Comparison of ENCODE assay signal across 19 mouse cellular contexts in genomic region chr11:4536645-4537044, GRCm38 (mm10). TPM values are rescaled to one million over a fixed set of nuclear protein-coding genes. Genes with fewer than 3 reads are reported as not detected.
DNase-seq lines count a peak whose midpoint lies in the region; ATAC-seq and TF ChIP-seq lines count a peak whose summit lies in the region.
"Had no signal": no experiment of that assay in that cellular context is flagged by ENCODE, and none has a peak within 500 bp of the region (broad histone marks: within the 10 kb centered on the region; RNA-seq: fewer than 3 reads in every experiment).

No protein-coding gene starts in this region.

- no peak overlapping the region for H3K9ac ChIP-seq in intestine, embryonic 15.5 days
- H3K9ac ChIP-seq: embryonic facial prominence, embryonic 12.5 days; forebrain, embryonic 15.5 days had no signal

- no peak for TF ChIP-seq POLR2A in spleen, adult 2 months (IDR thresholded peaks at IDR 0.05; ENCODE audit: low read depth, low read length)

- H3K4me3 ChIP-seq in spleen, adult 2 months (ENCODE audit: extremely low read depth, insufficient read depth, insufficient read length) = no peak overlapping the region
- H3K4me3 ChIP-seq in macrophage (ENCODE audit: inconsistent target) = no peak overlapping the region
- H3K4me3 ChIP-seq in intestine, embryonic 15.5 days (replicated peaks) = no peak overlapping the region
- H3K4me3 ChIP-seq: embryonic facial prominence, embryonic 12.5 days; forebrain, embryonic 15.5 days; limb, embryonic 10.5 days; megakaryocyte, embryonic 14.5 days had no signal

- H3K27me3 ChIP-seq in spleen, adult 2 months (ENCODE audit: control insufficient read depth, insufficient read depth, low read length) = no peaks in the 10 kb centered on the region
- no peaks in the 10 kb centered on the region for H3K27me3 ChIP-seq in intestine, embryonic 15.5 days (replicated peaks)
- H3K27me3 ChIP-seq: CH12.LX; embryonic facial prominence, embryonic 12.5 days; forebrain, embryonic 15.5 days; megakaryocyte, embryonic 14.5 days had no signal

- H3K4me1 ChIP-seq in spleen, adult 2 months (ENCODE audit: control insufficient read depth, insufficient read depth, insufficient read length) = peaks cover 6% of the 10 kb centered on the region; the same call in 1 of the 2 replicates
- H3K4me1 ChIP-seq in intestine, embryonic 15.5 days (replicated peaks) = no peaks in the 10 kb centered on the region
- H3K4me1 ChIP-seq: embryonic facial prominence, embryonic 12.5 days; limb, embryonic 10.5 days had no signal

- H3K4me2 ChIP-seq in intestine, embryonic 15.5 days (replicated peaks) = no peak overlapping the region
- H3K4me2 ChIP-seq: embryonic facial prominence, embryonic 12.5 days; forebrain, embryonic 15.5 days had no signal

- ATAC-seq in intestine, embryonic 15.5 days = no peak
- ATAC-seq: forebrain, embryonic 15.5 days; midbrain, embryonic 16.5 days had no signal

- H3K36me3 ChIP-seq in spleen, adult 2 months (ENCODE audit: control insufficient read depth, insufficient read depth, low read length) = no peaks in the 10 kb centered on the region; the same call in none of the 2 replicates
- H3K36me3 ChIP-seq in macrophage (ENCODE audit: inconsistent target) = no peaks in the 10 kb centered on the region
- no peaks in the 10 kb centered on the region for H3K36me3 ChIP-seq in intestine, embryonic 15.5 days
- H3K36me3 ChIP-seq: embryonic facial prominence, embryonic 12.5 days; forebrain, embryonic 15.5 days; limb, embryonic 10.5 days had no signal

- H3K9me3 ChIP-seq in intestine, embryonic 15.5 days = no peaks in the 10 kb centered on the region
- H3K9me3 ChIP-seq: embryonic facial prominence, embryonic 12.5 days; forebrain, embryonic 15.5 days; limb, embryonic 10.5 days; megakaryocyte, embryonic 14.5 days had no signal

- TF ChIP-seq CTCF in spleen, adult 2 months (IDR thresholded peaks at IDR 0.05; ENCODE audit: extremely low read depth, insufficient read depth, insufficient read length, insufficient replicate concordance) = no peak

- WGBS in spleen, adult 2 months = 14% methylated on average over 1 of the region's 1 CpGs
- 0% methylated on average over 1 of the region's 1 CpGs for WGBS in macrophage (ENCODE audit: missing documents)
- 71% methylated on average over 1 of the region's 1 CpGs for WGBS in intestine, embryonic 15.5 days

- H3K79me2 ChIP-seq in macrophage (ENCODE audit: inconsistent target) = peaks cover 97% of the 10 kb centered on the region

- peak overlapping the region; percentile 37 for H3K27ac ChIP-seq in spleen, adult 2 months (ENCODE audit: insufficient read depth, low read length)
- H3K27ac ChIP-seq in macrophage = peak overlapping the region; percentile 83
- no peak overlapping the region for H3K27ac ChIP-seq in intestine, embryonic 15.5 days
- H3K27ac ChIP-seq: embryonic facial prominence, embryonic 12.5 days; forebrain, embryonic 15.5 days; limb, embryonic 10.5 days had no signal

- DNase-seq in spleen, adult 2 months (ENCODE audit: low read depth in 1 of 2, low spot score in 2 of 2) = peak in 1 of 2 experiments; percentile 42
- DNase-seq in spleen, postnatal 10 days (ENCODE audit: low spot score in 2 of 2) = no peak
- DNase-seq in T-cell, adult 2 months (ENCODE audit: low spot score) = peak; percentile 30
- no peak for DNase-seq in right cerebral cortex, postnatal 25 days
- DNase-seq in cerebellum, postnatal 4 days (ENCODE audit: low spot score in 2 of 2) = no peak
- DNase-seq: adrenal gland, adult 8-10 months; cerebellum, adult 11-12 months; heart, adult 11 months; heart, postnatal 4 days; kidney, adult 9 months; lung, adult 18-20 months had no signal

RNA-seq across cellular contexts. Expression of gene Mtmr3, which starts 58.0 kb away (rescaled TPM):
- polyA plus RNA-seq in spleen, adult 2 months (2012; rRNA removed) = 35.3 and 36.3 TPM in 2 replicates
- total RNA-seq in macrophage (2018; cell fraction: chromatin; rRNA removed) = 100 to 1,000 TPM in 17 of 26 experiments, 10 to 100 TPM in 9; 26.5 to 199 (median 152) TPM
- 10 to 100 TPM; 18.8 to 60.8 (median 54.1) TPM for total RNA-seq in macrophage (2018; cell fraction: cytosol; rRNA removed)
- 100 to 1,000 TPM in 14 of 26 experiments, 10 to 100 TPM in 12; 32.4 to 145 (median 108) TPM for total RNA-seq in macrophage (2018; cell fraction: nucleus; rRNA removed)
- polyA plus RNA-seq in macrophage (2018) = 29.0 to 45.2 TPM (median 31.3 TPM) in 3 replicates
- 20.5 and 21.7 TPM in 2 replicates for polyA plus RNA-seq in intestine, embryonic 15.5 days (2015; fragmentation: Nextera tagmentation; extraction: Ambion mirVana)
